Mouse (Mus musculus): Measurements from ENCODE around the gene Fermt3. TPM values are rescaled to one million over a fixed set of nuclear protein-coding genes. Genes with fewer than 3 reads are reported as not detected.

Fermt3 gene
- total RNA-seq, 2 experiments from 2014 or later, result 3.6 to 5.4 TPM

GRCm38 (mm10) chr19:6974211-6975205 is 44.8 kb downstream of the Fermt3 start, which contains the start of gene Ppp1r14b:
Ppp1r14b (plus strand) TSS chr19:6974968.
- DNase-seq (ENCODE audit: low spot score in 2 of 2), result peak; percentile 74 to 82

- DNase-seq (ENCODE audit: low spot score in 2 of 2), result no peak
These were observed 45.6 kb downstream of the Fermt3 start for GRCm38 (mm10) chr19:6973581-6974190.

- DNase-seq (ENCODE audit: low spot score in 2 of 2), result no peak
These were observed 46.9 kb downstream of the Fermt3 start for GRCm38 (mm10) chr19:6972247-6972917.

- DNase-seq (ENCODE audit: low spot score in 2 of 2), result no peak
These were observed 47.6 kb downstream of the Fermt3 start for GRCm38 (mm10) chr19:6971644-6972043.

GRCm38 (mm10) chr19:6970460-6971085 is 48.7 kb downstream of the Fermt3 start:
- DNase-seq (ENCODE audit: low spot score in 2 of 2), result no peak

- DNase-seq (ENCODE audit: low spot score in 2 of 2), result peak in 1 of 2 experiments; percentile 40
These were observed 49.4 kb downstream of the Fermt3 start for GRCm38 (mm10) chr19:6969665-6970381.

GRCm38 (mm10) chr19:6969291-6969664 is 50.0 kb downstream of the Fermt3 start:
- no peak for DNase-seq (ENCODE audit: low spot score in 2 of 2)

- DNase-seq (ENCODE audit: low spot score in 2 of 2), result no peak
These were observed 50.6 kb downstream of the Fermt3 start for GRCm38 (mm10) chr19:6968491-6969271.

- DNase-seq (ENCODE audit: low spot score in 2 of 2), result no peak
These were observed 62.8 kb downstream of the Fermt3 start for GRCm38 (mm10) chr19:6956461-6956860.

GRCm38 (mm10) chr19:6955424-6955823 is 63.8 kb downstream of the Fermt3 start:
- DNase-seq (ENCODE audit: low spot score in 2 of 2), result no peak

GRCm38 (mm10) chr19:6954046-6954445 is 65.2 kb downstream of the Fermt3 start:
- DNase-seq (ENCODE audit: low spot score in 2 of 2), result no peak

GRCm38 (mm10) chr19:6952712-6953037 is 66.6 kb downstream of the Fermt3 start:
- DNase-seq (ENCODE audit: low spot score in 2 of 2), result no peak

- DNase-seq (ENCODE audit: low spot score in 2 of 2), result peak; percentile 66 to 77
These were observed 67.1 kb downstream of the Fermt3 start for GRCm38 (mm10) chr19:6951994-6952711.

GRCm38 (mm10) chr19:6951381-6951968 is 67.8 kb downstream of the Fermt3 start:
- peak; percentile 90 to 96 for DNase-seq (ENCODE audit: low spot score in 2 of 2)

- peak; percentile 63 to 77 for DNase-seq (ENCODE audit: low spot score in 2 of 2)
These were observed 68.6 kb downstream of the Fermt3 start for GRCm38 (mm10) chr19:6950613-6951153.

GRCm38 (mm10) chr19:6949951-6950350 is 69.3 kb downstream of the Fermt3 start:
- no peak for DNase-seq (ENCODE audit: low spot score in 2 of 2)

- no peak for DNase-seq (ENCODE audit: low spot score in 2 of 2)
These were observed 69.7 kb downstream of the Fermt3 start for GRCm38 (mm10) chr19:6949532-6949931.

Data from layer of hippocampus, postnatal 14 days (tissue).